Mouse (Mus musculus) spleen, adult 2 months (tissue): Measurements from ENCODE around the gene Rxrb.

Source experiments
- CTCF ChIP-seq: fragments of 200-500 bp; IDR thresholded peaks from 2 replicates; pipeline ENCODE4 v1.5.1; 2011; ENCODE audit warnings: mild to moderate bottlenecking, inconsistent platforms; ENCODE audit not compliant: insufficient read depth, insufficient read length, insufficient replicate concordance; ENCODE audit errors: extremely low read depth
- POLR2A ChIP-seq: fragments of 200-500 bp; IDR thresholded peaks from 2 replicates; pipeline ENCODE4 v1.6.1; 2011; ENCODE audit warnings: low read depth, low read length, inconsistent platforms

- TF ChIP-seq POLR2A (no peak), CTCF (no peak)
Measured at GRCm38 (mm10) chr17:34030861-34031326, 718 bp upstream of the Rxrb start.
